Mouse (Mus musculus): ENCODE measurements around the gene Tufm. TPM values are rescaled to one million over a fixed set of nuclear protein-coding genes. Genes with fewer than 3 reads are reported as not detected.

Gene Tufm
- total and polyA plus RNA-seq, 2 experiments from 2014 or later, result 86.2 to 101 TPM

DNA sequence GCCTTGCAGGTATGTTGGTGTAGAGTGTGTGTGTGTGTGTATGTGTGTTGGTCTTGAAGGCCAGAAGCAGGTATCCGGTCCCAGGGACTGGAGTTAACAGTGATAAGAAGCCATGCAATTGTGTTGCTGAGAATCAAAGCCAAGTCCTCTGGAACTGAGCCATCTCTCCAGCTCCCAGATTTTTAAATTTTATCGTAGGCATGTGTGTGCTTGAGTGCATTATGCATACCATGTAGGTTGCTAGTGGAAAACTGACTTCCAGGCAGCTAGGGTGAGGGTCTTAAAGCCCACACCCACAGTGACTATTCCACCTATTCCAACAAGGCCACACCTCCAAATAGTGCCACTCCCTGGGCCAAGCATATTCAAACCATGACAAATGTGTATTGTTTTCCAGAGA lies 17.8 kb downstream of the Tufm start:
- TF ChIP-seq CTCF (IDR thresholded peaks at IDR 0.05), result no peak
- peaks cover 11% of the 10 kb centered on the region for H3K36me3 ChIP-seq (ENCODE audit: insufficient read depth, low read length)
- ATAC-seq (ENCODE audit: low FRiP score) (no peak), DNase-seq (ENCODE audit: low spot score) (no peak)
- WGBS, result 83% methylated on average over 2 of the region's 2 CpGs
- H3K27me3 ChIP-seq (ENCODE audit: insufficient read depth, low read length), result no peaks in the 10 kb centered on the region
- no peak overlapping the region for H3K4me3 ChIP-seq (ENCODE audit: low read depth, low read length)
- no peaks in the 10 kb centered on the region for H3K9me3 ChIP-seq (ENCODE audit: low read length)
- H3K9ac ChIP-seq (replicated peaks; ENCODE audit: low read length, poor library complexity, severe bottlenecking), result no peak overlapping the region
- peaks cover 3% of the 10 kb centered on the region; the same call in 1 of the 2 replicates for H3K4me1 ChIP-seq (ENCODE audit: insufficient read depth, low read length)
- H3K4me2 ChIP-seq (ENCODE audit: low read depth, low read length, poor library complexity, severe bottlenecking), result no peak overlapping the region
- no peak overlapping the region for H3K27ac ChIP-seq (ENCODE audit: low read depth, low read length)

DNA sequence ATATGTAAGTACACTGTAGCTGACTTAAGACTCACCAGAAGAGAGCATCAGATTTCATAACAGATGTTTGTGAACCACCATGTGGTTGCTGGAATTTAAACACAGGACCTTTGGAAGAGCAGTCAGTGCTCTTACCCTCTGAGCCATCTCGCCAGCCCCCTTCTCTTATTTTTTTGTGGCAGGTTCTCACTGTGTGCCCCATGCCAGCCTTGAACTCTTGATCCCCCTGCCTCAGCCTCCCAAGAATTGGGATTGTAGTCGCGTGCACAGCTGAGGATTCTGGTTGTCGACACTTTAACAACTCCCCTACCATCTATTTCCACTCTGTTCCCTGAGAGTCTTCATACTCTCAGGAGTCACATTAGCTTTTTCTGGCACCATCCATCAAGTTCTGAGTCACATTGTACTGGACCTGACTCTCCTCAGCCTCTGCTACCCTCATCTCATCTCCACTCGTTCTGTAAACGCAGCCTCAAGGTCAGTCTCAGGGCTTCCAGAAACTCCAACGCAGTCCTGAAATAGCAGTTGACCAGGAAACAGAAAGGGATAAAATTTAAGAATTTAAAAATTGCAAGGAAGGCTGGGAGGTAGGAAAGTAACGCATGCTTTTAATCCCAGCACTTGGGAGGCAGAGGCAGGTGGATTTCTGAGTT lies 20.1 kb downstream of the Tufm start:
- H3K4me2 ChIP-seq (ENCODE audit: low read depth, low read length, poor library complexity, severe bottlenecking), result no peak overlapping the region
- peaks cover 3% of the 10 kb centered on the region; the same call in 1 of the 2 replicates for H3K4me1 ChIP-seq (ENCODE audit: insufficient read depth, low read length)
- no peak overlapping the region for H3K4me3 ChIP-seq (ENCODE audit: low read depth, low read length)
- no peaks in the 10 kb centered on the region for H3K36me3 ChIP-seq (ENCODE audit: insufficient read depth, low read length)
- WGBS, result 90% methylated on average over 8 of the region's 8 CpGs
- H3K9me3 ChIP-seq (ENCODE audit: low read length), result no peaks in the 10 kb centered on the region
- ATAC-seq (ENCODE audit: low FRiP score), result no peak
- DNase-seq (ENCODE audit: low spot score), result no peak
- TF ChIP-seq CTCF (IDR thresholded peaks at IDR 0.05), result no peak
- H3K9ac ChIP-seq (replicated peaks; ENCODE audit: low read length, poor library complexity, severe bottlenecking), result no peak overlapping the region
- H3K27me3 ChIP-seq (ENCODE audit: insufficient read depth, low read length), result no peaks in the 10 kb centered on the region
- no peak overlapping the region for H3K27ac ChIP-seq (ENCODE audit: low read depth, low read length)

DNA sequence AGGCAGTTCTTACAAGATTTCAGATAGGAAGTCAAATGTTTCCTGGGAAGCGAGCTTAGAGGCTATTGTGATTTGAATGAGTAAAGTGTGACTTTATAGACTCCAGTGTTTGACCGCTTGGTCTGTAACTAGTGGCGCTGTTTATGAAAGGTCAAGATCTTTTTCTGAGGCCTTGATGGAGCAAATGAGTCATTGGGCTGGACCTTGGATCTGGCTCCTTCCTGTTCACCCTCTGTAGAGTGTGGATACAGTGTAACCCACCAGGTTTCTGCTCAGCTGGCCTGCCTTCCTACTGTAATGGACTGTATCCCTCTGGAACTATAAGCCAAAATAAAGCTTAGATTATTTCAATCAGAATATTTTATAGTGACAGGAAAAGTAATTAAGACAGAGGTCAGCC lies 24.1 kb downstream of the Tufm start:
- ATAC-seq (ENCODE audit: low FRiP score), result no peak
- Histone ChIP-seq H3K27ac (ENCODE audit: low read depth, low read length) (no peak overlapping the region), H3K4me1 (ENCODE audit: insufficient read depth, low read length) (no peaks in the 10 kb centered on the region), H3K36me3 (ENCODE audit: insufficient read depth, low read length) (no peaks in the 10 kb centered on the region), H3K27me3 (ENCODE audit: insufficient read depth, low read length) (no peaks in the 10 kb centered on the region), H3K9me3 (ENCODE audit: low read length) (no peaks in the 10 kb centered on the region), H3K9ac (replicated peaks; ENCODE audit: low read length, poor library complexity, severe bottlenecking) (no peak overlapping the region), H3K4me2 (ENCODE audit: low read depth, low read length, poor library complexity, severe bottlenecking) (no peak overlapping the region), H3K4me3 (ENCODE audit: low read depth, low read length) (no peak overlapping the region)
- DNase-seq (ENCODE audit: low spot score), result no peak
- no peak for TF ChIP-seq CTCF (IDR thresholded peaks at IDR 0.05)
- 83% methylated on average over 3 of the region's 3 CpGs for WGBS

DNA sequence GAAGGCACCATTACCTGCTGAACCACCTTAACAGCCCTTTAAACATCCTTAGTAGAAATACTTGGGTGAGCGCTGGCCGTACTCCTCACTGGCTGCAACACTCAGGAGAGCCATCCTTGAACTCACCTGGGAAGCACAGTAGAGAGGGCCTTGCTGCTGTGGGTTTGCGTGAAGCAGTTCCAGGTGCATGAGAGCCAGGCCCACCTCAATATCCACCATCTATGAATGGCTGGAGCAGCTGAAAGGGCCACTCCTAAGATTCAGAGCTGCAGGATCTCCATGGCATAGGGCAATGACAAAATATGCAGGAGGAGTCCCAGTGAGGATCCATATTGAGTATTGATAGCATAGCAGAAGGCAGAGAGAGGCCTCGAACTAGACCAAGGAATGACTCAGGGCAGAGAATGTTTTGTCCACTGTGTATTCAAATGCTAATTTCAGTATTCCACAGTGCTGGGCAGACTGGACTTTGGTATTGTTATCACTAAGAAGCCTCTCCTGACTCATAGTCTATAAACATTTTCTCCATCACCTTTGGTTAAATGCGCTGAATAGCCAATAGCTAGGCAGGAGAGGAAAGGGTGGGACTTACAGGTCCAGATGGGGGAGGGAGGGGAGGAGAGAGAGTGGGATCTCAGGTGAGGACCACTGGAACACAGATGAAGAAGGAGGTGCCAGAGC lies 31.2 kb downstream of the Tufm start:
- Histone ChIP-seq H3K9ac (replicated peaks; ENCODE audit: low read length, poor library complexity, severe bottlenecking) (no peak overlapping the region), H3K4me3 (ENCODE audit: low read depth, low read length) (no peak overlapping the region), H3K27me3 (ENCODE audit: insufficient read depth, low read length) (no peaks in the 10 kb centered on the region), H3K36me3 (ENCODE audit: insufficient read depth, low read length) (no peaks in the 10 kb centered on the region), H3K9me3 (ENCODE audit: low read length) (no peaks in the 10 kb centered on the region), H3K4me2 (ENCODE audit: low read depth, low read length, poor library complexity, severe bottlenecking) (no peak overlapping the region), H3K4me1 (ENCODE audit: insufficient read depth, low read length) (no peaks in the 10 kb centered on the region), H3K27ac (ENCODE audit: low read depth, low read length) (no peak overlapping the region)
- no peak for TF ChIP-seq CTCF (IDR thresholded peaks at IDR 0.05)
- no peak for ATAC-seq (ENCODE audit: low FRiP score)
- DNase-seq (ENCODE audit: low spot score), result no peak
- 81% methylated on average over 5 of the region's 5 CpGs for WGBS

DNA sequence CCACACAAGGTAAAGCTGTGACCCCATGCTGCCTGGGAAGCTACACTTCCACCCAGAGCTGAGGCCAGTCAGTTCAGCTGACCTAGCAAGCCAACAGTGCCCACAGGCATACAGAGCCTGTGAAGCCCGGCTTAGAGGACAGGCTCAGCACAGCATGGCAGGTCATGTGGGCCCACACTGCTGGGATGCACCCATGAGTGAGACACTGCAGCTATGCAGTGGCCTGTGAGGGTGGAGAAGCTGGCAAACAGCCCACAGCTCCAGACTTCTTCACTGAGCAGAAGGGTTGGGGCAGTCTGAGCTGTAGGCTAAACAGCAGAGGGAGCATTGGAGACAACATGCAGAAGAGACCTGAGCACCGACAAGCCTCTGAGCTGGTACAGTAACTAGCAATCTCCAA lies 32.4 kb downstream of the Tufm start:
- H3K36me3 ChIP-seq (ENCODE audit: insufficient read depth, low read length), result no peaks in the 10 kb centered on the region
- no peaks in the 10 kb centered on the region for H3K9me3 ChIP-seq (ENCODE audit: low read length)
- H3K27ac ChIP-seq (ENCODE audit: low read depth, low read length), result no peak overlapping the region
- no peak overlapping the region for H3K4me2 ChIP-seq (ENCODE audit: low read depth, low read length, poor library complexity, severe bottlenecking)
- no peaks in the 10 kb centered on the region for H3K4me1 ChIP-seq (ENCODE audit: insufficient read depth, low read length)
- no peak overlapping the region for H3K4me3 ChIP-seq (ENCODE audit: low read depth, low read length)
- DNase-seq (ENCODE audit: low spot score) (peak; percentile 19), ATAC-seq (ENCODE audit: low FRiP score) (no peak)
- no peak for TF ChIP-seq CTCF (IDR thresholded peaks at IDR 0.05)
- 57% methylated on average over 2 of the region's 2 CpGs for WGBS
- no peak overlapping the region for H3K9ac ChIP-seq (replicated peaks; ENCODE audit: low read length, poor library complexity, severe bottlenecking)
- no peaks in the 10 kb centered on the region for H3K27me3 ChIP-seq (ENCODE audit: insufficient read depth, low read length)

DNA sequence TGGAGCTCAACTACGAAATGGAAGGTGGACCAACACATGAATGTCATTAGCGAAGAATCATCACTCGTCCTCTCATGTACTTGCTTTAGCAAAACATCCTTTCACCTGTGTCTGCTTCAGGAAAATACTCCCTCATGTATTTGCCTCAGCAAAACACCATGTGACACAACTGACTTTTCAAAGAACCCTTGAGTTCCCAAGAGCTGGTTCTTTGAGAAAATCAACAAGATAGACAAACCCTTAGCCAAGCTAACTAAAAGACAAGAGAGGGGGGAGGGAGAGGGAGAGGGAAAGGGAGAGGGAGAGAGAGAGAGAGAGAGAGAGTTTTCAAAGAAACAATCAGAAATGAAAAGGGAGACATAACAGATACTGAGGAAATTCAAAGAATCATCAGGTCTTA lies 36.2 kb downstream of the Tufm start:
- TF ChIP-seq CTCF (IDR thresholded peaks at IDR 0.05), result no peak
- Histone ChIP-seq H3K4me3 (ENCODE audit: low read depth, low read length) (no peak overlapping the region), H3K27me3 (ENCODE audit: insufficient read depth, low read length) (no peaks in the 10 kb centered on the region), H3K9me3 (ENCODE audit: low read length) (no peaks in the 10 kb centered on the region), H3K36me3 (ENCODE audit: insufficient read depth, low read length) (no peaks in the 10 kb centered on the region), H3K9ac (replicated peaks; ENCODE audit: low read length, poor library complexity, severe bottlenecking) (no peak overlapping the region), H3K27ac (ENCODE audit: low read depth, low read length) (no peak overlapping the region), H3K4me1 (ENCODE audit: insufficient read depth, low read length) (no peaks in the 10 kb centered on the region), H3K4me2 (ENCODE audit: low read depth, low read length, poor library complexity, severe bottlenecking) (no peak overlapping the region)
- 74% methylated on average over 3 of the region's 3 CpGs for WGBS
- DNase-seq (ENCODE audit: low spot score) (no peak), ATAC-seq (ENCODE audit: low FRiP score) (no peak)

Data from midbrain, postnatal 0 days (tissue).